Mouse (Mus musculus): ENCODE measurements around the gene Ifnl2. TPM values are rescaled to one million over a fixed set of nuclear protein-coding genes. Genes with fewer than 3 reads are reported as not detected.

Gene Ifnl2
- total RNA-seq, 2 experiments from 2014 or later = not detected

- intact Hi-C loops (cut with DNase I) = no loop called here
- DNase-seq (ENCODE audit: extremely low spot score in 1 of 2, low spot score in 2 of 2) = no peak
Observed at GRCm38 (mm10) chr7:28505585-28505984, 4.7 kb downstream of the Ifnl2 start.

GRCm38 (mm10) chr7:28495426-28495825 lies 14.8 kb downstream of the Ifnl2 start:
- intact Hi-C loops (cut with DNase I) = no loop called here
- DNase-seq (ENCODE audit: extremely low spot score in 1 of 2, low spot score in 2 of 2) = no peak

GRCm38 (mm10) chr7:28492310-28492709 lies 17.9 kb downstream of the Ifnl2 start:
- DNase-seq (ENCODE audit: extremely low spot score in 1 of 2, low spot score in 2 of 2) = no peak
- intact Hi-C loops (cut with DNase I) = no loop called here

GRCm38 (mm10) chr7:28490903-28491302 lies 19.4 kb downstream of the Ifnl2 start:
- no peak for DNase-seq (ENCODE audit: extremely low spot score in 1 of 2, low spot score in 2 of 2)
- intact Hi-C loops (cut with DNase I) = no loop called here

- intact Hi-C loops (cut with DNase I) = no loop called here
- peak in 1 of 2 experiments; percentile 46 for DNase-seq (ENCODE audit: extremely low spot score in 1 of 2, low spot score in 2 of 2)
Observed at GRCm38 (mm10) chr7:28490410-28490809, 19.8 kb downstream of the Ifnl2 start.

- peak in 1 of 2 experiments; percentile 49 for DNase-seq (ENCODE audit: extremely low spot score in 1 of 2, low spot score in 2 of 2)
- intact Hi-C loops (cut with DNase I) = no loop called here
Observed at GRCm38 (mm10) chr7:28488030-28488491, 22.2 kb downstream of the Ifnl2 start.

- DNase-seq (ENCODE audit: extremely low spot score in 1 of 2, low spot score in 2 of 2) = no peak
- intact Hi-C loops (cut with DNase I) = no loop called here
Observed at GRCm38 (mm10) chr7:28484192-28484591, 26.1 kb downstream of the Ifnl2 start.

GRCm38 (mm10) chr7:28482854-28483253 lies 27.4 kb downstream of the Ifnl2 start:
- intact Hi-C loops (cut with DNase I) = no loop called here
- DNase-seq (ENCODE audit: extremely low spot score in 1 of 2, low spot score in 2 of 2) = no peak

GRCm38 (mm10) chr7:28478854-28479253 lies 31.4 kb downstream of the Ifnl2 start:
- DNase-seq (ENCODE audit: extremely low spot score in 1 of 2, low spot score in 2 of 2) = no peak

GRCm38 (mm10) chr7:28477363-28477762 lies 32.9 kb downstream of the Ifnl2 start:
- no peak for DNase-seq (ENCODE audit: extremely low spot score in 1 of 2, low spot score in 2 of 2)
- intact Hi-C loops (cut with DNase I) = no loop called here

More at GRCm38 (mm10) chr7:28478854-28479253, 31.4 kb downstream of the Ifnl2 start:
- intact Hi-C loops (cut with DNase I) = no loop called here

- DNase-seq (ENCODE audit: extremely low spot score in 1 of 2, low spot score in 2 of 2) = no peak
- intact Hi-C loops (cut with DNase I) = no loop called here
Observed at GRCm38 (mm10) chr7:28476191-28476590, 34.1 kb downstream of the Ifnl2 start.

- intact Hi-C loops (cut with DNase I) = no loop called here
- peak in 1 of 2 experiments; percentile 78 for DNase-seq (ENCODE audit: extremely low spot score in 1 of 2, low spot score in 2 of 2)
Observed at GRCm38 (mm10) chr7:28467213-28467751, 43.0 kb downstream of the Ifnl2 start.

GRCm38 (mm10) chr7:28466721-28467212 lies 43.5 kb downstream of the Ifnl2 start:
- intact Hi-C loops (cut with DNase I) = no loop called here
- DNase-seq (ENCODE audit: extremely low spot score in 1 of 2, low spot score in 2 of 2) = peak in 1 of 2 experiments; percentile 42

- intact Hi-C loops (cut with DNase I) = no loop called here
Observed at GRCm38 (mm10) chr7:28464416-28465212, 45.6 kb downstream of the Ifnl2 start.

GRCm38 (mm10) chr7:28462769-28463168 lies 47.5 kb downstream of the Ifnl2 start:
- intact Hi-C loops (cut with DNase I) = no loop called here
- no peak for DNase-seq (ENCODE audit: extremely low spot score in 1 of 2, low spot score in 2 of 2)

More at GRCm38 (mm10) chr7:28464416-28465212, 45.6 kb downstream of the Ifnl2 start:
- DNase-seq (ENCODE audit: extremely low spot score in 1 of 2, low spot score in 2 of 2) = peak; percentile 85 to 90

GRCm38 (mm10) chr7:28460361-28460760 lies 49.9 kb downstream of the Ifnl2 start:
- DNase-seq (ENCODE audit: extremely low spot score in 1 of 2, low spot score in 2 of 2) = no peak
- intact Hi-C loops (cut with DNase I) = no loop called here

Data from left cerebral cortex, postnatal 10 days (tissue).